Mouse (Mus musculus): Measurements from ENCODE around the gene Zbp1. TPM values are rescaled to one million over a fixed set of nuclear protein-coding genes. Genes with fewer than 3 reads are reported as not detected.
A peak's percentile ranks its signal among the peaks of the same experiment; 100 is the strongest.

The Zbp1 gene
- total and polyA plus RNA-seq, 2 experiments from 2014 or later, result 0.44 to 0.52 TPM

DNA sequence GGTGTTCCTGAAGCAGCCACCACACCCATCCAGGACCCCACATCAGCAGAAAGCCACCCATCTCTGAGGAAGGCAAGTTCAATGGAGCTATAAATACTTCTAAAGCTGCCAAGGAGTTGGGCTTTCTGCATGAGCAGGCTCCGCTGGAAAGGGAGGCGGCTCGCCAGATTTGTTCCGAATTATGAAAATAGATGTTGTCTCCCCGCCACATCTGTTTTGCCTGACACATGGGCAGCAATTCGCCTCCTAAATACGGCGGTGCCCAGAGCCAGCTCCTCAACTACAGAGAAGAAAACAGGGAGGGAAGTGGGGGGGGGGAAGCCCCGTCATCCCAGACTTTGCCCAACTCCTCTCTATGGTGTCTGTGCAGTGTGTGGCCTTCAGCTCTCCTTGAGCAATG is 33.0 kb upstream of the Zbp1 start:
- no peaks in the 10 kb centered on the region for H3K27me3 ChIP-seq (ENCODE audit: insufficient read depth, low read length)
- no peak for TF ChIP-seq CTCF (IDR thresholded peaks at IDR 0.05; ENCODE audit: low read depth)
- peak overlapping the region; percentile 14; the same call in 1 of the 2 replicates for H3K9ac ChIP-seq
- H3K27ac ChIP-seq (ENCODE audit: low read depth, low read length), result no peak overlapping the region
- no peak overlapping the region for H3K4me2 ChIP-seq (ENCODE audit: low read depth)
- H3K9me3 ChIP-seq (ENCODE audit: low read length), result no peaks in the 10 kb centered on the region
- DNase-seq, result peak; percentile 36
- no peak overlapping the region for H3K4me3 ChIP-seq (ENCODE audit: low read depth, low read length)
- 29% methylated on average over 9 of the region's 9 CpGs for WGBS
- peak; percentile 19; the same call in 1 of the 2 replicates for ATAC-seq
- H3K36me3 ChIP-seq (ENCODE audit: insufficient read depth), result no peaks in the 10 kb centered on the region
- H3K4me1 ChIP-seq (ENCODE audit: insufficient read depth), result peaks cover 31% of the 10 kb centered on the region; the same call in 1 of the 2 replicates

DNA sequence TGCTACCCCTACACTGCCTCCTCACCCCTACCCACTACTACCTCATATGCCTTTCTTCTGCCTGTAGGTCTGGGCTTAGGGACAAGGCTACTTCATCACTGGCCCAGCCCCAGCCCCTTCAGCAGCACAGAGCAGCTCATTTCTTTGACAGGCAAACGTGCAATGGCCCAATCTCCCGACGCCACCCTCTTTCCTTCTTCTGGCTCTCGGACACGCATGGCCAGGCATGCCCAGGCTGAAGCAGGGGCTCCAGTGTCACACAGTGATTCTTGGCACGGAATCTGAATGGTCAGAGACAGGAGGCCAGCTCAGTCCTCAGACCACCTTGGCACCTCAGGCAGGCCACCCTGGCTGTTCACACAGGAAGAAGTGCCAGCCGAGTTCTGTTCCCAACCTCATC is 32.4 kb upstream of the Zbp1 start:
- WGBS, result 41% methylated on average over 7 of the region's 7 CpGs
- no peaks in the 10 kb centered on the region for H3K27me3 ChIP-seq (ENCODE audit: insufficient read depth, low read length)
- TF ChIP-seq CTCF (IDR thresholded peaks at IDR 0.05; ENCODE audit: low read depth), result no peak
- DNase-seq (no peak), ATAC-seq (peak; percentile 19)
- no peak overlapping the region for H3K27ac ChIP-seq (ENCODE audit: low read depth, low read length)
- peaks cover 27% of the 10 kb centered on the region; the same call in 1 of the 2 replicates for H3K4me1 ChIP-seq (ENCODE audit: insufficient read depth)
- H3K4me3 ChIP-seq (ENCODE audit: low read depth, low read length), result no peak overlapping the region
- no peaks in the 10 kb centered on the region for H3K9me3 ChIP-seq (ENCODE audit: low read length)
- H3K36me3 ChIP-seq (ENCODE audit: insufficient read depth), result no peaks in the 10 kb centered on the region
- no peak overlapping the region for H3K4me2 ChIP-seq (ENCODE audit: low read depth)
- H3K9ac ChIP-seq, result peak overlapping the region; percentile 14; the same call in 1 of the 2 replicates

DNA sequence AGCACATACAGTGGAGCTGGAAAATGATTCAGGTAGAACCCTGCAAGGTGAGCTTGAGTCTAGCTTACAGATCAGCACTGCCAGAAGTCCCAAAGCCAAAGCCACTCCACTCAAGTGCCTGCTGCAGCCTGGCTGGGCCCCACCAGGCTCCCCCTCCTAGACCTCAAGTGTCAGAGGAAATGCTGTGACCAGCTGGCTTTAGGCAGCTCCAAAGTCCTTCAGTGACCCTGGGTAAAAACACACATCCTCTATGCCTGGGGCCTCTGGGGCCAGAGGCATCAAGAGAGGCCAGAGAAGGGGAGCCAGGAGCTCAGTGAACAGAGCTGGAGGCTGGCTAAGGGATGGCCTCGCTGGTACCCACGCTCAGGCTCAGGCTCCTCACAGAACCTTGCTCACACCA is 31.7 kb upstream of the Zbp1 start:
- WGBS, result 22% methylated on average over 2 of the region's 2 CpGs
- Histone ChIP-seq H3K27ac (ENCODE audit: low read depth, low read length) (peak overlapping the region; percentile 15; the same call in 1 of the 2 replicates), H3K9ac (no peak overlapping the region), H3K4me1 (ENCODE audit: insufficient read depth) (peaks cover 27% of the 10 kb centered on the region; the same call in 1 of the 2 replicates), H3K36me3 (ENCODE audit: insufficient read depth) (no peaks in the 10 kb centered on the region), H3K4me2 (ENCODE audit: low read depth) (no peak overlapping the region), H3K4me3 (ENCODE audit: low read depth, low read length) (no peak overlapping the region), H3K27me3 (ENCODE audit: insufficient read depth, low read length) (no peaks in the 10 kb centered on the region), H3K9me3 (ENCODE audit: low read length) (no peaks in the 10 kb centered on the region)
- ATAC-seq (no peak), DNase-seq (no peak)
- TF ChIP-seq CTCF (IDR thresholded peaks at IDR 0.05; ENCODE audit: low read depth), result no peak

DNA sequence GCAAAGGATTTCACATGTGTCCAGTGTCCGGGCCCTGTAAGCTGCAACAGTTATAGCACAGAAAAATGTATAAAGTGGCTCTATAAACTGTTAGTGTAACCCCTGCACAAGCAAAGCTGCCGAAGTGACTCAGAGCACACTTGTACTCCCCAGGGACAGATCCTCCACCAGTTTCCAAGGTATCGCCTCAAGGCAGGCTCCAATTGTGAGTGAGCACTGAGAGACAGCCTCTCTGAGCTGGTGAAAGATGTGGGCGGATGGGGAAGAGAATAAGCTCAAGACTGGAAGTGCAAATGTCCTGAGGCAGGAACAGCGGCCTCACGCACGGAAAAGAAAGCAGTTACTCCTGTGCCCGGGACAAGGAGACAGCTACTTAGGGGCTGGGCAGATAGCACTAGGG is 31.2 kb upstream of the Zbp1 start:
- Histone ChIP-seq H3K27ac (ENCODE audit: low read depth, low read length) (no peak overlapping the region), H3K4me3 (ENCODE audit: low read depth, low read length) (no peak overlapping the region), H3K4me2 (ENCODE audit: low read depth) (no peak overlapping the region), H3K36me3 (ENCODE audit: insufficient read depth) (no peaks in the 10 kb centered on the region), H3K9ac (no peak overlapping the region), H3K4me1 (ENCODE audit: insufficient read depth) (peaks cover 27% of the 10 kb centered on the region; the same call in 1 of the 2 replicates), H3K27me3 (ENCODE audit: insufficient read depth, low read length) (no peaks in the 10 kb centered on the region), H3K9me3 (ENCODE audit: low read length) (no peaks in the 10 kb centered on the region)
- DNase-seq (no peak), ATAC-seq (no peak)
- no peak for TF ChIP-seq CTCF (IDR thresholded peaks at IDR 0.05; ENCODE audit: low read depth)
- WGBS, result 71% methylated on average over 8 of the region's 8 CpGs

DNA sequence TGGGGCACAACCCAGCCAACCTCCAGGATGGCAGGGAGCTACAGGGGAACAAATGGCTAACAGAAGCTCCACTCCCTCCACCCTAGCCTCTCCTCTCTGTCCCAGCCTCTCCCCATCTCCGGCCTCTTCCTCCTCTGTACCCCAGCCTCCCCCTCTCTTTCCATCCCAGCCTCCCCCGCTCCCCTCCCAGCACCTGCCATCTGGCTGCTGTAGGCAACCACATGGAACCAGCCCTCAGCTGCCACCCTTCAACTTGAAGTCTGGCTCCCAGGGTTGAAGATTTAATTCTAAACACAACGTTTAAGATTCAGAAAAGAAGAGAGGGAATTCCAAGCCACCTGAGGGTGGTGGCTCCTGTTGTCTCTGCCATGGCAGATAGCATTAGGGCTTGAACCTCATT is 30.7 kb upstream of the Zbp1 start:
- Histone ChIP-seq H3K9ac (no peak overlapping the region), H3K4me2 (ENCODE audit: low read depth) (no peak overlapping the region), H3K27ac (ENCODE audit: low read depth, low read length) (0 out of 2 replicates have a peak overlapping the region, but pooled peaks have one; percentile 3), H3K4me1 (ENCODE audit: insufficient read depth) (peaks cover 25% of the 10 kb centered on the region; the same call in 1 of the 2 replicates), H3K4me3 (ENCODE audit: low read depth, low read length) (no peak overlapping the region), H3K36me3 (ENCODE audit: insufficient read depth) (no peaks in the 10 kb centered on the region), H3K9me3 (ENCODE audit: low read length) (no peaks in the 10 kb centered on the region), H3K27me3 (ENCODE audit: insufficient read depth, low read length) (no peaks in the 10 kb centered on the region)
- DNase-seq (no peak), ATAC-seq (peak; percentile 42; the same call in 1 of the 2 replicates)
- 27% methylated on average over 3 of the region's 3 CpGs for WGBS
- no peak for TF ChIP-seq CTCF (IDR thresholded peaks at IDR 0.05; ENCODE audit: low read depth)

DNA sequence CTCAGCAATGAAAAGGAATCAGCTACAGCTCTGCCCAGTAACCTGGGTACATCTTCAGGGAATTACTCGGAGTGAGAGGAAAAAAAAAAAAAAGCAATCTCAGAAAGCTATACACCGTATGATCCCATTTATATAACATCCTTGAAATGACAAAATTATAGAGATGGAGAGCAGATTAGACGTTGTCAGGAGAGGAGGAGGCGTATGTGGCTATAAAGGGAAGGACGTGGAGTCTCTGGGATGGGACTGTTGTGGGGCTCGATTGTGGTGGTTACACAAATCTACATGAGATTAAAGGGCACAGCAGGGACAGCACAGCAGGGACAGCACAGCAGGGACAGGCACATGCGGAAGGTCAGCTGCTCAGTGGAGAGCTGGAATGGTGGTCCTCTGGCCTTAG is 30.1 kb upstream of the Zbp1 start:
- DNase-seq, result no peak

DNA sequence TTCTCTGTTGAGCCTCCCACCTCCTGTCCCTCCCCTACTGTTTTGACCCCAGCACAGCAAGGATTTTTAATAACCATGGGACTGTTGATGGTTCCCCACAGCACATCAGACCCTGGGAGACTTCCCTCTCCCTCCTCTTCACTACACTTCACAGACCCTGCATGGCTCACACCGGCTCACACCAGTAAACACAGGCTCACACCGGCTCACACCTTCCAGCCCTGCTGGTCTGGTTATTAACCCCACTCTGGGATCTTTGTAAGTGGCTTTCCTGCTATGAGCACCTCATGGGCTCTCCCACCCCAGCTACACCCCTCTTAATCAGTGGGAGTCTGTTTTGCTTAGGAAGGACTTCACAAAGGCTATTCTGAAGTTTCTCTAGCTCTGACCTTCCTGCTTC is 29.2 kb upstream of the Zbp1 start:
- Histone ChIP-seq H3K9me3 (ENCODE audit: low read length) (no peaks in the 10 kb centered on the region), H3K27me3 (ENCODE audit: insufficient read depth, low read length) (no peaks in the 10 kb centered on the region), H3K4me1 (ENCODE audit: insufficient read depth) (peaks cover 13% of the 10 kb centered on the region; the same call in 1 of the 2 replicates), H3K4me3 (ENCODE audit: low read depth, low read length) (no peak overlapping the region), H3K9ac (no peak overlapping the region), H3K36me3 (ENCODE audit: insufficient read depth) (no peaks in the 10 kb centered on the region), H3K4me2 (ENCODE audit: low read depth) (no peak overlapping the region), H3K27ac (ENCODE audit: low read depth, low read length) (no peak overlapping the region)
- WGBS, result 40% methylated on average over 2 of the region's 2 CpGs
- ATAC-seq, result no peak
- no peak for DNase-seq
- TF ChIP-seq CTCF (IDR thresholded peaks at IDR 0.05; ENCODE audit: low read depth), result no peak

More for the DNA sequence above, 30.1 kb upstream of the Zbp1 start:
- Histone ChIP-seq H3K4me2 (ENCODE audit: low read depth) (no peak overlapping the region), H3K4me3 (ENCODE audit: low read depth, low read length) (no peak overlapping the region), H3K4me1 (ENCODE audit: insufficient read depth) (peaks cover 20% of the 10 kb centered on the region; the same call in 1 of the 2 replicates), H3K9me3 (ENCODE audit: low read length) (no peaks in the 10 kb centered on the region), H3K9ac (no peak overlapping the region), H3K36me3 (ENCODE audit: insufficient read depth) (no peaks in the 10 kb centered on the region), H3K27ac (ENCODE audit: low read depth, low read length) (no peak overlapping the region), H3K27me3 (ENCODE audit: insufficient read depth, low read length) (no peaks in the 10 kb centered on the region)
- no peak for TF ChIP-seq CTCF (IDR thresholded peaks at IDR 0.05; ENCODE audit: low read depth)
- 74% methylated on average over 7 of the region's 7 CpGs for WGBS
- ATAC-seq, result no peak
